Mouse (Mus musculus) limb, embryonic 15.5 days (tissue): Measurements from ENCODE around the gene Smarcc2. TPM values are rescaled to one million over a fixed set of nuclear protein-coding genes. Genes with fewer than 3 reads are reported as not detected.

Source experiments
- ATAC-seq: fragments of 200-750 bp; cut with Nextera tagmentation; 2 replicates; pipeline ENCODE4 v1.8.0; 2017; ENCODE audit warnings: low read depth, moderate TSS enrichment; ENCODE audit not compliant: insufficient number of reproducible peaks, low FRiP score, low TSS enrichment
- H3K27ac ChIP-seq: fragments of 300-500 bp; sonication (generic); 2 replicates; pipeline ENCODE4 v1.5.1; 2015; ENCODE audit warnings: moderate library complexity, mild to moderate bottlenecking, inconsistent platforms
- H3K27me3 ChIP-seq: fragments of 300-500 bp; sonication (generic); 2 replicates; pipeline ENCODE4 v1.6.1; 2015; ENCODE audit warnings: inconsistent platforms
- H3K36me3 ChIP-seq: fragments of 300-500 bp; sonication (generic); 2 replicates; pipeline ENCODE4 v1.6.1; 2015; ENCODE audit warnings: inconsistent platforms
- H3K4me1 ChIP-seq: fragments of 300-500 bp; sonication (generic); 2 replicates; pipeline ENCODE4 v1.6.1; 2015; ENCODE audit warnings: inconsistent platforms
- H3K4me2 ChIP-seq: fragments of 300-500 bp; sonication (generic); 2 replicates; pipeline ENCODE4 v1.6.1; 2015; ENCODE audit warnings: mild to moderate bottlenecking, inconsistent platforms
- H3K4me3 ChIP-seq: fragments of 300-500 bp; sonication (generic); 2 replicates; pipeline ENCODE4 v1.5.1; 2015; ENCODE audit warnings: mild to moderate bottlenecking, inconsistent platforms
- H3K9ac ChIP-seq: fragments of 300-500 bp; sonication (generic); 2 replicates; pipeline ENCODE4 v1.6.1; 2015; ENCODE audit warnings: inconsistent platforms
- H3K9me3 ChIP-seq: fragments of 300-500 bp; sonication (generic); 2 replicates; pipeline ENCODE4 v1.6.1; 2016; ENCODE audit warnings: inconsistent platforms
- WGBS: fragments of 180-500 bp; shearing (Covaris S2); methylation state at CpG from one replicate; pipeline ENCODE4 v1.1.7; 2015; 5-methylcytosine and 5-hydroxymethylcytosine counted together
- polyA plus RNA-seq: library from polyadenylated mRNA; unstranded; fragments of >200 nt; fragmentation: Nextera tagmentation; extraction: Ambion mirVana; gene quantifications from 2 replicates; pipeline ENCODE4 v1.2.1, GENCODE M21; 2015

The Smarcc2 gene
- polyA plus RNA-seq, 1 experiment from 2014 or later: 84.4 TPM

DNA sequence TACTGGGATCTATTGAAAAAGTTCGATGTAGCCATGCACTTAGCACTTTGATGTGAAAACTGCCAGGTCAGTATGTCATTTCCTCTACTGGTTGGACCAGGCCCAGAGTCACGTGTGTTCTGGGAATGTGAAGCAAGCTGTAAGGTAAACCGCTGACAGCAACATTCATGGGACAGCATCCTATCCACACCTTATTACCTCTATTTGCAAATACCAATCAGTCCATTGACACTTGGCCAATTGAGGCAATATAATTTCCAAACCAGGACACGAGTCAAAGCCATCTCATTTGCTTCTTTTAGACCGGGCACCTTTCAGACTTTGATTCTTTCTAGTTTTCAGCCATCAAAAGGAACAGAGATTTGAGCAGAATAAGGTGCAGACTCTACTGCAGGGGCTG lies 30.0 kb upstream of the Smarcc2 start:
- Histone ChIP-seq H3K4me2 (no peak overlapping the region), H3K4me3 (no peak overlapping the region), H3K27ac (no peak overlapping the region), H3K9ac (no peak overlapping the region), H3K9me3 (no peaks in the 10 kb centered on the region), H3K4me1 (no peaks in the 10 kb centered on the region), H3K36me3 (peaks cover 60% of the 10 kb centered on the region), H3K27me3 (no peaks in the 10 kb centered on the region)
- ATAC-seq: no peak
- 87% methylated on average over 5 of the region's 5 CpGs for WGBS

GRCm38 (mm10) chr10:128429454-128429853 lies 29.6 kb upstream of the Smarcc2 start:
- H3K9me3 ChIP-seq: no peaks in the 10 kb centered on the region
- H3K4me3 ChIP-seq: no peak overlapping the region
- ATAC-seq: no peak
- no peaks in the 10 kb centered on the region for H3K4me1 ChIP-seq
- no peak overlapping the region for H3K9ac ChIP-seq
- H3K27me3 ChIP-seq: no peaks in the 10 kb centered on the region
- H3K27ac ChIP-seq: no peak overlapping the region
- 78% methylated on average over 4 of the region's 4 CpGs for WGBS
- peaks cover 61% of the 10 kb centered on the region for H3K36me3 ChIP-seq
- no peak overlapping the region for H3K4me2 ChIP-seq

- ATAC-seq: no peak
- no peak overlapping the region for H3K4me2 ChIP-seq
- H3K27me3 ChIP-seq: no peaks in the 10 kb centered on the region
- H3K27ac ChIP-seq: no peak overlapping the region
- peaks cover 78% of the 10 kb centered on the region for H3K36me3 ChIP-seq
- no peak overlapping the region for H3K9ac ChIP-seq
- no peak overlapping the region for H3K4me3 ChIP-seq
- H3K9me3 ChIP-seq: no peaks in the 10 kb centered on the region
- no peaks in the 10 kb centered on the region for H3K4me1 ChIP-seq
- 92% methylated on average over 2 of the region's 2 CpGs for WGBS
These were observed 25.6 kb upstream of the Smarcc2 start for GRCm38 (mm10) chr10:128433417-128433816.

DNA sequence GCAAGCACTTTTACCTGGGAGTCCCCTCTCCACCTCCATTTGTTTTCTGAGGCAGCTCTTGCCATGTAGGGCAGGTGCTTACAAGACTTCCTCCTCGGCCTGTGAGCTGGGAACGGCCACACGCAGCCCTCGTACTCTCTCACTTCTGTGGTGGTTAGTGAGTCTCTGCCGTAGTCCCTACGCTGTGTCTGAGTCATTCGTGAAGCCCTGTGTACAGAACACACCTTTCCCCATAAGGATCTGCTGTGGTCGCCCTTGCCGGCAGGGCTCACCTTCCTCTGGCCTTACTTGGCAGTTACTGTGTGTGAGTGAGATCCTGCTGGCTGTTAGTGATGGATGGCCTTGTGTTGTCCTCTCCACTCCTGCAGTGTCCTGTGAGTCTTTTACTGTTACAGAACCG lies 24.4 kb upstream of the Smarcc2 start:
- Histone ChIP-seq H3K4me3 (no peak overlapping the region), H3K9ac (no peak overlapping the region), H3K36me3 (peaks cover 76% of the 10 kb centered on the region), H3K9me3 (no peaks in the 10 kb centered on the region), H3K4me2 (no peak overlapping the region), H3K27ac (no peak overlapping the region), H3K4me1 (no peaks in the 10 kb centered on the region), H3K27me3 (no peaks in the 10 kb centered on the region)
- no peak for ATAC-seq
- WGBS: 88% methylated on average over 10 of the region's 10 CpGs

GRCm38 (mm10) chr10:128435186-128435823 lies 23.7 kb upstream of the Smarcc2 start:
- H3K4me1 ChIP-seq: no peaks in the 10 kb centered on the region
- H3K9me3 ChIP-seq: no peaks in the 10 kb centered on the region
- no peak for ATAC-seq
- 90% methylated on average over 17 of the region's 17 CpGs for WGBS
- H3K9ac ChIP-seq: no peak overlapping the region
- peaks cover 76% of the 10 kb centered on the region for H3K36me3 ChIP-seq
- no peaks in the 10 kb centered on the region for H3K27me3 ChIP-seq
- no peak overlapping the region for H3K4me3 ChIP-seq
- H3K4me2 ChIP-seq: no peak overlapping the region
- H3K27ac ChIP-seq: no peak overlapping the region

GRCm38 (mm10) chr10:128435873-128436272 lies 23.2 kb upstream of the Smarcc2 start:
- Histone ChIP-seq H3K9ac (no peak overlapping the region), H3K27me3 (no peaks in the 10 kb centered on the region), H3K4me1 (no peaks in the 10 kb centered on the region), H3K9me3 (no peaks in the 10 kb centered on the region), H3K36me3 (peaks cover 76% of the 10 kb centered on the region), H3K4me3 (no peak overlapping the region), H3K4me2 (no peak overlapping the region), H3K27ac (no peak overlapping the region)
- ATAC-seq: no peak
- WGBS: 79% methylated on average over 5 of the region's 5 CpGs

- no peak overlapping the region for H3K27ac ChIP-seq
- H3K9me3 ChIP-seq: no peaks in the 10 kb centered on the region
- no peak for ATAC-seq
- no peak overlapping the region for H3K4me3 ChIP-seq
- no peaks in the 10 kb centered on the region for H3K27me3 ChIP-seq
- no peak overlapping the region for H3K4me2 ChIP-seq
- WGBS: 87% methylated on average over 8 of the region's 8 CpGs
- H3K9ac ChIP-seq: no peak overlapping the region
- peaks cover 72% of the 10 kb centered on the region for H3K36me3 ChIP-seq
- H3K4me1 ChIP-seq: no peaks in the 10 kb centered on the region
These were observed 22.7 kb upstream of the Smarcc2 start for GRCm38 (mm10) chr10:128436376-128436775.

- 61% methylated on average over 10 of the region's 10 CpGs for WGBS
- Histone ChIP-seq H3K27ac (no peak overlapping the region), H3K36me3 (peaks cover 71% of the 10 kb centered on the region)
These were observed 20.3 kb upstream of the Smarcc2 start for GRCm38 (mm10) chr10:128438675-128439279.

DNA sequence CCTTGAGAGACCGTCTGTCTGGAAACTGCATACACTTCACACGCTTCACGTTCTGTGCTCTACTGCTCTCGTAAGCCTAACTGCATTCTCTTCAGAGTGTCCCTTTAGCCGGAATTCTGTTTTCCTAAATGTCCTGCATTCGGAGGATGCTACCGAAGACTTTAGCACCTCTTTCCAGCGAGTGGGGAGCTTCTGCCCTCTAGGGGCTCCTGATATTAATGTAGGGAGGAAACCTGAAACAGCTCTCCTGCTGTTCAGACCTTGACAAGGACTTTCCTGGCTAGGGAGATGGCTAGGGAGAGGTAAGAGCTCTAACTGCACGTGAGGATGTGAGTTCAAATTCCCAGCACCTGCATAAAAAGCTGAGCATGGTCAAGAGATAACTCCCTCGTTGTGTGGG lies 18.6 kb upstream of the Smarcc2 start:
- 63% methylated on average over 10 of the region's 10 CpGs for WGBS
- H3K4me1 ChIP-seq: no peaks in the 10 kb centered on the region
- no peak overlapping the region for H3K9ac ChIP-seq
- H3K4me3 ChIP-seq: no peak overlapping the region
- no peak overlapping the region for H3K4me2 ChIP-seq
- H3K27me3 ChIP-seq: no peaks in the 10 kb centered on the region
- no peak overlapping the region for H3K27ac ChIP-seq
- peaks cover 57% of the 10 kb centered on the region for H3K36me3 ChIP-seq
- H3K9me3 ChIP-seq: no peaks in the 10 kb centered on the region
- ATAC-seq: no peak

More at GRCm38 (mm10) chr10:128438675-128439279, 20.3 kb upstream of the Smarcc2 start:
- H3K9me3 ChIP-seq: no peaks in the 10 kb centered on the region
- H3K27me3 ChIP-seq: no peaks in the 10 kb centered on the region
- no peak overlapping the region for H3K4me2 ChIP-seq
- no peaks in the 10 kb centered on the region for H3K4me1 ChIP-seq
- no peak for ATAC-seq
- no peak overlapping the region for H3K9ac ChIP-seq
- no peak overlapping the region for H3K4me3 ChIP-seq

DNA sequence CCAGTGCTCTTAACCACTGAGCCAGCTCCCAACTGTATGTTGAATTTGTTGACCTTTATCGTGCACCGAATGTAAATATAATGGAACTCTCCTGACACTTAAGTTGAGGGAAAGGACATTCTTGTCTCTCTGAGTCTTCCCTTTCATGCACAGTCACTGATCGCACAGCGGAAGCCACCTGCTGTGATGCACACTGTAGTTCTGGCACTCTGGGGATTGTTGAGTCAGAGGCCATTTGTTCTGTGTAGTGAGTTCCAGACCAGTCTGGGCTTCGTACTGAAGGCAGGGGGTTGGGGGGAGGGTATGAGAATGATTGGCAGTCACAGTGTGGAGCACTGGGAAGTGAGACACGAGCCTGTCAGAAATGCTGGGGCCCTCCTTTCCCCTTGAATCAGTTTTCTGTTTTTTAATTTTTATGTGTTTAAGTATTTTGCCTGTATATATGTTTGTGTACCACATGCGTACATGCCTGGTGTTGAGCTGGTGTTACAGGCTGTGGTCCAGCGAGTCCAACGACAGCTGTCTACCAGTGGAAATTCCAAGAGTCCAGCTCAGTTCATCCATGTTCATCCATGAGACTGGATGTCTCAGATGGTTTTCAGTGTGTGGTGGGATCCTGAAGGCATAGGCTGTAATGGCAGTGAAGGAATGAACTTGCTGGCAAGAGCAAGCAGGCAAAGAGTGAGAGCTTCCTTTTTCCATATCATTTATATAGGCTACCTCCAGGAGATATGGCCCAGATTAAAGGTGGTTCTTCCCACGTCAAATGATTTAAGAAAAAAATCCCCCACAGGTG lies 17.5 kb upstream of the Smarcc2 start:
- Histone ChIP-seq H3K27ac (no peak overlapping the region), H3K27me3 (no peaks in the 10 kb centered on the region), H3K4me2 (no peak overlapping the region), H3K4me1 (no peaks in the 10 kb centered on the region), H3K9me3 (no peaks in the 10 kb centered on the region), H3K36me3 (peaks cover 46% of the 10 kb centered on the region), H3K9ac (no peak overlapping the region), H3K4me3 (no peak overlapping the region)
- no peak for ATAC-seq
- 93% methylated on average over 10 of the region's 10 CpGs for whole genome bisulfite sequencing

DNA sequence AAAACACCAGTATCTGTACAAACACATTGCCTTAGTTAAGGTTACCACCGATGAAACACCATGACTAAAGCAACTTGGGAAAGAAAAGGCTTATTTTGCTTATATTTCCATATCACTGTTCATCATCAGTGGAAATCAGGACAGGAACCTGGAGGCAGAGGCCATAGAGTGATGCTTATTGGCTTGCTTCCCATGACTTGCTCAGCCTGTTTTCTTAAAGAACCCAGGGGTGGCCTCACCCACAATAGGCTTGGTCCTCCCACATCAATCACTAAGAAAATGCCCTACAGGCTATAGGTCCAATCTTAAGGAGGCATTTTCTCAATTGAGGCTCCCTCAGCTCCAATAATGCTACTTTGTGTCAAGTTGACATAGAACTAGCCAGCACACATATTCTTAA lies 16.3 kb upstream of the Smarcc2 start:
- H3K27me3 ChIP-seq: no peaks in the 10 kb centered on the region
- no peak overlapping the region for H3K4me2 ChIP-seq
- H3K9ac ChIP-seq: no peak overlapping the region
- WGBS: 81% methylated on average over 1 of the region's 1 CpGs
- H3K36me3 ChIP-seq: peaks cover 36% of the 10 kb centered on the region
- ATAC-seq: no peak
- H3K4me3 ChIP-seq: no peak overlapping the region
- H3K4me1 ChIP-seq: no peaks in the 10 kb centered on the region
- no peak overlapping the region for H3K27ac ChIP-seq
- H3K9me3 ChIP-seq: no peaks in the 10 kb centered on the region

DNA sequence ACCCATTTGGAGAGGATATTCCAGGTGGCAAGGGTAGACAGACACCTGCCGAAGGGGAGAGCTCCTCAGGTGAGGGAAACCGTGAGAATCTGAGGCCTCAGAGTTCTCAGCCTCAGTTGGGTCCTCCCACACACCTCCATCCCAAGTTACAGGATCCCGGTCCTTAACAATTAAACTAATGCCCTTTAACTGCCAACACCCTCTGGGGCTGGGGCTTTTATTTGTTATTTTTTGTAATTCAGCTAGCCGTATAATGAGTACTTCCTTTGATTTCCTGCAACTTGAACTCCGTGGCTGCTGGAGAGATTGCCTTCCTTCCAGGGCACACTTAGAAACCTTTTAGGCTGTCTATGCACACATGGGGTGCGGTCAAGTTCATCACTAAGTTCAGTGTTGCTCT lies 14.7 kb upstream of the Smarcc2 start:
- H3K9ac ChIP-seq: no peak overlapping the region
- no peak overlapping the region for H3K27ac ChIP-seq
- WGBS: 63% methylated on average over 6 of the region's 6 CpGs
- H3K4me1 ChIP-seq: no peaks in the 10 kb centered on the region
- no peak overlapping the region for H3K4me3 ChIP-seq
- peaks cover 21% of the 10 kb centered on the region for H3K36me3 ChIP-seq
- H3K4me2 ChIP-seq: no peak overlapping the region
- ATAC-seq: no peak
- no peaks in the 10 kb centered on the region for H3K27me3 ChIP-seq
- H3K9me3 ChIP-seq: no peaks in the 10 kb centered on the region
